ENCODE assay signal across 8 mouse cellular contexts in the genomic region with DNA sequence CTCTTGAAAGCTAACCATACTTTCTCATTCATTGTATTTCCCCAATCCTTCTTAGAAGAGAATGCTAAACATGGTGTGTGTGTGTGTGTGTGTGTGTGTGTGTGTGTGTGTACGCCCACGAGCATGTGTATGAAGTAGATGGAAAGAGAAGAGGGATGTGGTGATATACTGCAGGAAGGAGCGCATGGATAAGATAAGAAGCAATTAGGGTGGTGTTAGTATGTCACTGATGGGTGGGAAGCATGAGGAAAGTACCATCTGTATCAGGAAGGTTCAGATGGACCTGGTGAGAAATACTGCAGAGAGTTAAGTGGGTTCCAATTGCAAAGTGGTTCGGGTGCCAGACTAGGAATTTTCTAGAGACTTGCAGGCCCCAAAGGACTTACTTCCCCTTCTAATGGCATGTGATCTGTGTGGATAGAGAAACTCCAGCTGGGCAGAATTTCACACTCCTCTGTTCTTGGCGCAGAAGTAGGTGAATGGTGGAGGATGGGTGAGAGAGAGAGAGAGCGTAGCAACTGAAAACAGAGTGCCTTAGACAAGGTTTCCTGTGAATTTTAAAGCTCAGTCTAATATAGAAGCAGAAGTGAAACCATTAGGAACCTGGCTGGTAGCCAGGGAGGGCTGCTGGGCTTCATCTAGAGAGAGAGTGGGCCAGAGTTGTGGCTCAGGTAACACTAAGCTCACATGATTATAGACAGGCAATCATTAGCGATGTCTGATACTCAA.
DNase-seq lines count a peak whose midpoint lies in the region.

No protein-coding gene starts in this region.

- intact Hi-C loops in heart, postnatal 25 days (cut with DNase I) = no loop called here
- intact Hi-C loops in left cerebral cortex, postnatal 36 days (cut with DNase I) = no loop called here

- peak; percentile 40 for DNase-seq in heart, adult 8-10 months (ENCODE audit: low spot score)
- no peak for DNase-seq in heart, postnatal 25 days (ENCODE audit: low spot score)
- peak; percentile 4 to 53 for DNase-seq in frontal cortex, adult 2 months (ENCODE audit: extremely low spot score in 1 of 2, low spot score in 1 of 2)
- DNase-seq in left cerebral cortex, postnatal 36 days (ENCODE audit: low spot score in 2 of 2) = peak; percentile 18 to 27
- peak; percentile 24 for DNase-seq in right cerebral cortex, postnatal 14 days
- DNase-seq in adipocyte (ENCODE audit: low spot score) = no peak
- DNase-seq in thymus, adult 18-20 months = no peak
- no peak for DNase-seq in c-Kit-positive CD71-positive TER-119-positive erythroid progenitor cells, embryonic 14.5 days (ENCODE audit: low spot score)

Comparison
In these comparisons a context has a peak if more than half of its experiments do, and no peak if none do; other contexts are left out.
1. DNase-seq: peak in heart, adult 8-10 months (single experiment), frontal cortex, adult 2 months (2 of 2), left cerebral cortex, postnatal 36 days (2 of 2) and right cerebral cortex, postnatal 14 days (single experiment); none in heart, postnatal 25 days (single experiment), adipocyte (single experiment), thymus, adult 18-20 months (0 of 2) and c-Kit-positive CD71-positive TER-119-positive erythroid progenitor cells, embryonic 14.5 days (single experiment).